Mouse (Mus musculus): ENCODE measurements around the gene Tcl1b4.

The Tcl1b4 gene

GRCm38 (mm10) chr12:105239060-105239459, 37.3 kb downstream of the Tcl1b4 start:
- in situ Hi-C loops (cut with MboI; ENCODE audit: low sequenced_read_pairs) = no loop called here

GRCm38 (mm10) chr12:105248763-105249233, 47.0 kb downstream of the Tcl1b4 start:
- in situ Hi-C loops (cut with MboI; ENCODE audit: low sequenced_read_pairs) = no loop called here

- in situ Hi-C loops (cut with MboI; ENCODE audit: low sequenced_read_pairs) = no loop called here
Observed at GRCm38 (mm10) chr12:105253796-105254195, 52.0 kb downstream of the Tcl1b4 start.
